Mouse (Mus musculus) c-Kit-negative CD71-positive TER-119-positive erythroid progenitor cells, embryonic 14.5 days (primary cell): Measurements from ENCODE around the gene Gm28048.

Source experiments
- DNase-seq: peaks from one replicate; pipeline ENCODE4 v3.0.0-alpha.2; 2013; ENCODE audit warnings: low read depth, low spot score

Gm28048 gene

GRCm38 (mm10) chr11:22952668-22953067, 29.2 kb downstream of the Gm28048 start:
- DNase-seq, result no peak

- no peak for DNase-seq
These were observed 31.8 kb downstream of the Gm28048 start for GRCm38 (mm10) chr11:22950131-22950530.

- no peak for DNase-seq
These were observed 32.8 kb downstream of the Gm28048 start for GRCm38 (mm10) chr11:22949101-22949500.

GRCm38 (mm10) chr11:22938983-22939382, 42.9 kb downstream of the Gm28048 start:
- no peak for DNase-seq

- no peak for DNase-seq
These were observed 44.1 kb downstream of the Gm28048 start for GRCm38 (mm10) chr11:22937716-22938316.

- no peak for DNase-seq
These were observed 45.3 kb downstream of the Gm28048 start for GRCm38 (mm10) chr11:22936446-22937125.

GRCm38 (mm10) chr11:22932167-22932566, 49.7 kb downstream of the Gm28048 start:
- no peak for DNase-seq

GRCm38 (mm10) chr11:22931320-22931905, 50.5 kb downstream of the Gm28048 start:
- no peak for DNase-seq

GRCm38 (mm10) chr11:22930129-22930528, 51.8 kb downstream of the Gm28048 start:
- DNase-seq, result no peak

- no peak for DNase-seq
These were observed 53.2 kb downstream of the Gm28048 start for GRCm38 (mm10) chr11:22928586-22929169.

GRCm38 (mm10) chr11:22923606-22924005, 58.3 kb downstream of the Gm28048 start:
- no peak for DNase-seq

- no peak for DNase-seq
These were observed 59.3 kb downstream of the Gm28048 start for GRCm38 (mm10) chr11:22922546-22922945.

- no peak for DNase-seq
These were observed 62.6 kb downstream of the Gm28048 start for GRCm38 (mm10) chr11:22919336-22919735.

- DNase-seq, result no peak
These were observed 64.1 kb downstream of the Gm28048 start for GRCm38 (mm10) chr11:22917786-22918185.

- DNase-seq, result no peak
These were observed 68.1 kb downstream of the Gm28048 start for GRCm38 (mm10) chr11:22913744-22914143.

GRCm38 (mm10) chr11:22911831-22912230, 70.1 kb downstream of the Gm28048 start:
- DNase-seq, result no peak

GRCm38 (mm10) chr11:22906453-22906865, 75.4 kb downstream of the Gm28048 start:
- DNase-seq, result no peak

GRCm38 (mm10) chr11:22902923-22903322, 79.0 kb downstream of the Gm28048 start:
- DNase-seq, result no peak

- no peak for DNase-seq
These were observed 81.8 kb downstream of the Gm28048 start for GRCm38 (mm10) chr11:22900041-22900440.

- DNase-seq, result no peak
These were observed 84.2 kb downstream of the Gm28048 start for GRCm38 (mm10) chr11:22897642-22898041.

- no peak for DNase-seq
These were observed 84.8 kb downstream of the Gm28048 start for GRCm38 (mm10) chr11:22897127-22897526.

GRCm38 (mm10) chr11:22893075-22893474, 88.8 kb downstream of the Gm28048 start:
- no peak for DNase-seq

- no peak for DNase-seq
These were observed 89.4 kb downstream of the Gm28048 start for GRCm38 (mm10) chr11:22892466-22892865.
